Comparison of ENCODE assay signal across 8 mouse cellular contexts in the genomic region with DNA sequence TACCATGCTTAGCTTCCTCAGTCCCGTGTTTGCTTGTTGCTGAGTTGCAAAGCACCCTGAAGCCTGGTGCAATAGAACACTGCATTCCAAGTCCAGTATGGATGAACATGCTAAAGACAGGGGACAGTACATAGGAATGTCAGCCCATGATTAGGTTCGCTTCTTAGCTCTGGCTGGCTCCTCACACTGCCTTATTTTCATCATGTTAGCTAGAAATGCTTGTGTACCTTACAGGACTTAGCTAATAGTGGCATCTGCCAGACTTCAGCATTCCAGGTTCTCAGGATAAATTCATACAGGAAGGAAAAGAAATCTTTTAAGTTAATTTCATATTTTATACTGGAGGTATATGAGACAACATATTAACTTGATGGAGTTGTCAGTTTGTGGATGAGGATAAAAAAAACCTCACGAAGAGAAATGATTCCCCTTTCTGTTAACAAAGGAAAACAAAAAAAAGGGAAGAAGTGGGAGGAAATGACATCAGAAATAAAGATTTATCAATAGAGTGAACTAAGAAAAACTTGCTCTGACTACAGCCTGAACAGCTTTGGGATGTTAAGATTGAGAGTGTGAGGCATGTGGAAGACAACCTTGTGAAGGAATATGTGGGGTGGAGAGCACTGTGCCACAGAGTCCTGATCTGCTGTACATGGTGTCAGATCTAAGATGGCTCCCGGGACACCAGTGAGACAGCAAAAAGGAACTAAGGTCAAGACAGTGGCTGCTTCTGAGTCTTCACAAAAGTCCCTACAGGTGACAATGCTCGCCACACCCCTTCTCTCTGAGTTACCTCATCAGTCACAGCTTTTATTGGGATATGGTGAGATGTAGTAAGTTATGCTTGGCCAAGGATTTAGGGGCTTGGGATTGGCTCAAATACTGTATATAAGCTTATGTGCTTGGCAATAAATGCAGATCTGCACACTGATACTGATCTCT. TPM values are rescaled to one million over a fixed set of nuclear protein-coding genes. Genes with fewer than 3 reads are reported as not detected.
DNase-seq lines count a peak whose midpoint lies in the region; ATAC-seq and TF ChIP-seq lines count a peak whose summit lies in the region.

No protein-coding gene starts in this region.

- no peak for DNase-seq in lung, adult 2 months
- no peak for DNase-seq in lung, adult 18-20 months
- DNase-seq in embryonic facial prominence, embryonic 10.5 days (ENCODE audit: low spot score): no peak
- DNase-seq in yolk sac, embryonic 10.5 days (ENCODE audit: low spot score): no peak
- no peak for DNase-seq in c-Kit-positive CD71-positive TER-119-positive erythroid progenitor cells, embryonic 14.5 days (ENCODE audit: low spot score)
- DNase-seq in adrenal gland, adult 8-10 months: no peak

- WGBS in lung, adult 2 months: 59% methylated on average over 5 of the region's 5 CpGs
- WGBS in embryonic facial prominence, embryonic 10.5 days: 65% methylated on average over 5 of the region's 5 CpGs
- 66% methylated on average over 5 of the region's 5 CpGs for WGBS in intestine, embryonic 15.5 days

- H3K9me3 ChIP-seq in embryonic facial prominence, embryonic 10.5 days: no peaks in the 10 kb centered on the region
- no peaks in the 10 kb centered on the region for H3K9me3 ChIP-seq in intestine, embryonic 15.5 days

- peak; percentile 32 for ATAC-seq in intestine, embryonic 15.5 days

- no peaks in the 10 kb centered on the region for H3K36me3 ChIP-seq in embryonic facial prominence, embryonic 10.5 days (replicated peaks)
- no peaks in the 10 kb centered on the region for H3K36me3 ChIP-seq in intestine, embryonic 15.5 days
- H3K36me3 ChIP-seq in myocyte (ENCODE audit: control insufficient read depth, insufficient read depth): no peaks in the 10 kb centered on the region

- H3ac ChIP-seq in myocyte (ENCODE audit: control insufficient read depth, insufficient read length): no peak overlapping the region

- H3K79me2 ChIP-seq in myocyte (ENCODE audit: control insufficient read depth, insufficient read depth): peaks cover 16% of the 10 kb centered on the region

- H3K4me2 ChIP-seq in intestine, embryonic 15.5 days (replicated peaks): peak overlapping the region; percentile 52
- peak overlapping the region; percentile 79 for H3K4me2 ChIP-seq in myocyte (ENCODE audit: low read depth)

- no peak for TF ChIP-seq POLR2A in lung, adult 2 months (IDR thresholded peaks at IDR 0.05; ENCODE audit: borderline replicate concordance, extremely low read depth, low read depth, low read length)
- no peak for TF ChIP-seq POLR2A in myocyte (IDR thresholded peaks at IDR 0.05; ENCODE audit: insufficient read length, low read depth)

- H3K27me3 ChIP-seq in embryonic facial prominence, embryonic 10.5 days (replicated peaks; ENCODE audit: low read depth, poor library complexity, severe bottlenecking): no peaks in the 10 kb centered on the region
- H3K27me3 ChIP-seq in intestine, embryonic 15.5 days (replicated peaks): no peaks in the 10 kb centered on the region
- no peaks in the 10 kb centered on the region for H3K27me3 ChIP-seq in myocyte (ENCODE audit: control insufficient read depth, insufficient read depth, insufficient read length)

- peak overlapping the region; percentile 36 for H3K9ac ChIP-seq in intestine, embryonic 15.5 days

- peaks cover 15% of the 10 kb centered on the region for H3K4me1 ChIP-seq in lung, adult 2 months (ENCODE audit: control insufficient read depth, insufficient read depth, low read length)
- peaks cover 15% of the 10 kb centered on the region for H3K4me1 ChIP-seq in embryonic facial prominence, embryonic 10.5 days
- 0 out of 2 replicates have a peak, but pooled peaks cover 4% of the 10 kb centered on the region for H3K4me1 ChIP-seq in intestine, embryonic 15.5 days (replicated peaks)

- no peak for TF ChIP-seq CTCF in lung, adult 2 months (IDR thresholded peaks at IDR 0.05; ENCODE audit: insufficient read depth, low read length)

- peak overlapping the region; percentile 6 for H3K4me3 ChIP-seq in lung, adult 2 months (replicated peaks; ENCODE audit: extremely low read depth, low read depth, low read length)
- H3K4me3 ChIP-seq in embryonic facial prominence, embryonic 10.5 days: peak overlapping the region; percentile 82
- peak overlapping the region; percentile 28 for H3K4me3 ChIP-seq in intestine, embryonic 15.5 days (replicated peaks)
- peak overlapping the region; percentile 71 for H3K4me3 ChIP-seq in myocyte

- H3K27ac ChIP-seq in embryonic facial prominence, embryonic 10.5 days (replicated peaks): peak overlapping the region; percentile 65
- H3K27ac ChIP-seq in intestine, embryonic 15.5 days: no peak overlapping the region

TF ChIP-seq in myocyte, 11 proteins besides CTCF, POLR2A, EP300 and RAD21:
- TF ChIP-seq E2F4 (IDR thresholded peaks at IDR 0.05; ENCODE audit: insufficient read depth) (no peak), TCF12 (IDR thresholded peaks at IDR 0.05; ENCODE audit: insufficient read depth, poor library complexity, severe bottlenecking) (no peak), CEBPB (IDR thresholded peaks at IDR 0.05; ENCODE audit: insufficient read depth, poor library complexity, severe bottlenecking) (no peak), MYOG (IDR thresholded peaks at IDR 0.05; ENCODE audit: control insufficient read depth in 1 of 3, insufficient read depth in 1 of 3, insufficient read length in 2 of 3, low read depth in 2 of 3) (no peak), SRF (IDR thresholded peaks at IDR 0.05; ENCODE audit: control insufficient read depth, insufficient read length, low read depth) (no peak), MAX (IDR thresholded peaks at IDR 0.05; ENCODE audit: low read depth) (no peak), REST (IDR thresholded peaks at IDR 0.05; ENCODE audit: insufficient read depth, insufficient read length) (no peak), USF1 (IDR thresholded peaks at IDR 0.05; ENCODE audit: low read depth) (no peak), TCF3 (IDR thresholded peaks at IDR 0.05; ENCODE audit: insufficient read length, low read depth) (no peak), MYOD1 (IDR thresholded peaks at IDR 0.05; ENCODE audit: control insufficient read depth in 1 of 3, insufficient read length in 2 of 3, low read depth in 2 of 3) (no peak), POLR2AphosphoS2 (IDR thresholded peaks at IDR 0.05; ENCODE audit: insufficient read length, low read depth) (no peak)

RNA-seq across cellular contexts. Expression of a gene that starts 1.0 kb away (rescaled TPM):
- 8.8 and 14.4 TPM in 2 replicates for polyA plus RNA-seq in lung, adult 2 months (2012; rRNA removed)
- polyA plus RNA-seq in embryonic facial prominence, embryonic 10.5 days (2016; fragmentation: Nextera tagmentation; extraction: Ambion mirVana): 10.9 and 11.2 TPM in 2 replicates
- 11.2 and 12.0 TPM in 2 replicates for polyA plus RNA-seq in intestine, embryonic 15.5 days (2015; fragmentation: Nextera tagmentation; extraction: Ambion mirVana)
- polyA plus RNA-seq in myocyte (2012; fragmentation: generic; extraction: Trizol): 8.7 TPM
- total RNA-seq in adrenal gland, adult 8-10 months (2022): 10 to 100 TPM; 49.2 to 64.3 (median 59.1) TPM

RNA-seq across cellular contexts. Expression of a gene that starts 9.1 kb away (rescaled TPM):
- 1.1 and 1.2 TPM in 2 replicates for polyA plus RNA-seq in lung, adult 2 months (2012; rRNA removed)
- not detected in 2 replicates for polyA plus RNA-seq in embryonic facial prominence, embryonic 10.5 days (2016; fragmentation: Nextera tagmentation; extraction: Ambion mirVana)
- polyA plus RNA-seq in intestine, embryonic 15.5 days (2015; fragmentation: Nextera tagmentation; extraction: Ambion mirVana): not detected in 2 replicates
- polyA plus RNA-seq in myocyte (2012; fragmentation: generic; extraction: Trizol): 0.04 TPM
- under 1 TPM in 3 of 4 experiments, not detected in 1; 0.22 to 0.31 (median 0.23) TPM for total RNA-seq in adrenal gland, adult 8-10 months (2022)

RNA-seq across cellular contexts. Expression of a gene that starts 46.4 kb away (rescaled TPM):
- 1.3 and 1.6 TPM in 2 replicates for polyA plus RNA-seq in lung, adult 2 months (2012; rRNA removed)
- 0.15 and 0.17 TPM in 2 replicates for polyA plus RNA-seq in embryonic facial prominence, embryonic 10.5 days (2016; fragmentation: Nextera tagmentation; extraction: Ambion mirVana)
- 1.3 and 1.6 TPM in 2 replicates for polyA plus RNA-seq in intestine, embryonic 15.5 days (2015; fragmentation: Nextera tagmentation; extraction: Ambion mirVana)
- polyA plus RNA-seq in myocyte (2012; fragmentation: generic; extraction: Trizol): 0.52 TPM
- under 1 TPM in 3 of 4 experiments, not detected in 1; 0.46 to 0.75 (median 0.49) TPM for total RNA-seq in adrenal gland, adult 8-10 months (2022)

Comparison
In these comparisons a context has a peak if more than half of its experiments do, and no peak if none do; other contexts are left out.
1. H3K4me3 ChIP-seq: peak in every context shown above with its lines; median percentile 82 in embryonic facial prominence, embryonic 10.5 days; 71 in myocyte; 28 in intestine, embryonic 15.5 days; 6 in lung, adult 2 months.